Mouse (Mus musculus) kidney, adult 11 months (tissue): ENCODE data around the gene Acsm5.

Experiments used
- DNase-seq: peaks from one replicate; pipeline ENCODE4 v3.0.0; 2022

Acsm5 gene

DNA sequence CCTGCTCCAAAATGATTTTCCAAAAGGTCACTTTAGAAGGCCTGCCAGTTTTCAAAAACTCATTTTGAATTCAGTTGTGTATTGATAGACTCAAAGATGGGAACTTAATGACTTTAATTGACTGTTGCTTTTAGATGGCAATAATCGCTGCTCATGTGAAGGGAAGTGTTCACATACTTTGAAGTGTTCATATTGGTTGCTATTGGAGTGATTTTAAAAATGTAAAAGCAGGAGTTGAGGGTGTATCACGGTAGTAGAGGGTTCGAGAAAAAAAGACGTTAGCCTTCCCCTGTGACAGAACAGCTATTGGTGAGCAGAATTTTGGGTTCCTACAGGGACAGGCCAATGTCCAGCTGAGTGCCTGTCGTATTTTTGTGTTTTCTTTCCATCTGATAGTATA, at the start of gene Acsm5:
Acsm5 (plus strand) TSS at position 301 of the 400 bp plus-strand sequence.
- no peak for DNase-seq

DNA sequence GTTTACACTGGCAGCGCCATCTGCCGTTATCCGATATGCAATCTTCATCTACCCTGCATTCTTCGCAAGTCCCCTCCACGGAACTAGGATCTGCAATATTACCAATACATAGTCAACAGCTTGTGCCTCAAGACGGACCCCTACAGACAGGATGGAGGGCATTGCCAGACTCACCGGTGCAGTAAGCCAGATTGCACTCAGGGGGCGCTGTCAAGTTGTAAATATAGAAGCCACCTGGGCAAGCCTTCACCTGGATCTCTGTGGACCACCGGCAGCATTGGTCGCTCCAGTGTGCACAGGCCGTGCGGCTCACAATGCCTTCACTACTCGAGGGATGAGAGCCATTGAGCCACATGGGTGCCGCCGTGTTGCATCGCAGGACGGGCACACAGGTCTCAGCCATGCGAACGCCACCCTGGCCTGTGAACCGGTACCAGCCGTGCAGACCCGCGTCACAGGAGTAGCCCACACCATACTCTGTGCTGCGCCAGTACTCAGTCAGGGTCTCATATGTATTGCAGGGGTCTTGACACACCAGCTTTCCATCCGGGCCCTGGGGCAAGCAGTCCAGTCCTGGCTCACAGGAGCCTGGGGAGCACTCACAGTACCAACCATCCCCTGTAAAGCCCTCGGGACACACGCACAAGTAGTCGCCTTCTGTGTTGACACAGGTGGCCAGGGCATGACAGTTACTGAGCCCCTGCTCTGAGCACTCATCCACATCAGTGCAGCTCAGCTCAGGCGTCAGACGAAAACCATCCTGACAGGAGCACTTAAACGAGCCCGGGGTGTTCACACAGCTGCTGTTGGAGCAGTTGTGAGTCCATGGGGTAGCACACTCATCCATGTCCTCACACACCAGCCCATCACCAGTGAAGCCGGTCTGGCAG, 42.5 kb upstream of the Acsm5 start:
- DNase-seq, result peak; percentile 67

DNA sequence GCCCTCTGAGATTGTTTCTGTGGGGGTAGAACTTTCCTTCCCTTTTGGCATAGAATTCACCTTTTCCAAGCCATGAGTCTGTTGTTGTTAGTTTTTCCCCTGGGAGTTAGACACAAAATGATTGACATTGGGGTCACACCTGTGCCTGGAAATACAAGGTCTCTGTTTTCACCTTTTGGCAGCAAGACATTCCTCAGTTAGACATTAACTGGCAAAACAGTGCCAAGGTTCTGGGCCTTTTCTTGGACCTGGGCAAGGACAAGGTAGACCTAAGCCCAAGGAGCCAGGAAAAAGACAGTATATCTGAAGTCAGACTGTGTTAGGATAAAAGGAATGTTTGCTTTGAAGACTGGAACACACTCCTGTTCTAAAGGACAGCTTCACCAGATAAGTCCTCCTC, 40.0 kb upstream of the Acsm5 start, which contains the start of gene Umod:
Umod (minus strand) TSS at position 27 of the 400 bp plus-strand sequence.
- DNase-seq, result peak; percentile 91

DNA sequence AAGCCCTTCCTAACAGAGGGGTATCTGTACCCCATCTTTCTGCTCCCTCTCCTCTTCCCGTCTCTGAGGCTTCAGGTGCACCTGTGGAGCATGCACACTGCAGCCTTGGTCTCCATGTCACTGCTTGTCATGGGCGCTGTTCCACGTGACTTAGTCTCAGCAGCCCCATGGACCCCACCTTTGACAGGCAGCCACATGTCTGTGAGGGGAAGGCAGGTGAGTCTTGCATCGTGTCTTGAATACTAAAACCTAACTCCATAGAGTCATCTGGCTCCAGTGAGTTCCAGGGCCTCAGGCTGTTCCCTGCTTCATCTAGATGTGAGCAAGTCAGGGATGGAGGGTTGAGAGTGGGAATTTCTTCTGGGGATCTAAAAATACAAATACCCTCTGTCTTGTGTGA, 35.1 kb upstream of the Acsm5 start:
- peak; percentile 74 for DNase-seq

DNA sequence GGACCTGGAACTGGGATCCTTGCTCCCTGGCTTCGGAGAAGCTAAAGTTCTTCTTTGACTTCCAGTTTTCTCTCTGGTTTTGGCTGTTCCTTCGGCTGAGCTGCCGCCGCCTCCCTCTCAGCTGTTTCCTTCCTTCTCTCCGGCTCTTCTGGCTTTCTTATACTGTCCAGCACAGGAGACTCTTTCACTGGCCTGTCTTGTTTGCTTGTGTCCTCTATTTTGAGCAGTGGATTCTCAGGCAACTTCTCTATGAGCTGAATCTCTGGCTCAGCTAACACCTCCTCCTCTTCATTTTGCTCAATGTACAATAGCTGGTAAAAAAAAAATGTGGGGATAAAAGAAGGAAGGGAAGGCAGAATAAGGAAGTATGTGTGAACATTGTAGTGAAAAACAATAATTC, 32.6 kb upstream of the Acsm5 start:
- no peak for DNase-seq

GRCm38 (mm10) chr7:119490041-119490780, 29.1 kb upstream of the Acsm5 start:
- peak; percentile 71 for DNase-seq

GRCm38 (mm10) chr7:119511143-119511542, 8.1 kb upstream of the Acsm5 start:
- DNase-seq, result peak; percentile 98

GRCm38 (mm10) chr7:119513056-119513455, 6.2 kb upstream of the Acsm5 start:
- peak; percentile 85 for DNase-seq

DNA sequence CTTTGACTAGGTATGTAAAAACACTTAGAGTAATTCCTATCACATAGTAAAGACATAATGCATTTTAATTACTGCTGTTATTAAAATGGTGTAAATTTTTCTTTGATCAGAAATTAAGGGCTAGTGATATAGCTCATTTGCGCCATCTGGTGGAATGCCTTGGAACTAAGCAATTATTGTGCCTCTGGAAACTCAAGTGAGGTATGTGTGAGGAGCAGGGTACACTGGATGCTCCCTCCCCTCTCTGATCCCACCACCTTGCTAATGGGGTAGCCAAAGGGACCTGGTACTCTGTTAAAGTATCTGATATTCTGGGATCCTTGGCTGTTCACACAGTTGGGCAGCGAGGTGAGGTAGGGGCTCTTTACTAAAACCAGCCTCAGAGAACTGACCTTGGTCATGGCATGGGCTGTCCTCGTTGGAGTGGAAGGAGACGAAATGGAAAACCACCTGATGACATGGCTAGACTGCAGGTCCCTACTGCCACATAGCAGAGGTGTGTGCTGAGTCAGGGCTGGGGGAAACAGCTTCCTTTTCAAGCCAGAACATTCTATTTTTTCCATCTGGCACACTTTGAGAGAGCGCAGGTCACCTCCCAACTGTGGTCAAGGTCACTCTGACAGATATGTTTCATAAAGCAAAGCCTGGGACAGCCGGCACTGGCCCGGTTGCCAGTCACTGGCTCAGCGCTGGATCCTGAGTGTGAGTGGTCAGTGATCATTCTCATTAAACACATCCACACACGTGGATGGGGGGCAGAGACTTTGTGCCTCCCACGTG, 3.6 kb upstream of the Acsm5 start:
- DNase-seq, result peak; percentile 48

- DNase-seq, result no peak
Measured at GRCm38 (mm10) chr7:119516272-119516558, 3.0 kb upstream of the Acsm5 start.

GRCm38 (mm10) chr7:119519654-119520053, 391 bp downstream of the Acsm5 start:
- peak; percentile 86 for DNase-seq

GRCm38 (mm10) chr7:119521816-119522215, 2.6 kb downstream of the Acsm5 start:
- DNase-seq, result peak; percentile 93

DNA sequence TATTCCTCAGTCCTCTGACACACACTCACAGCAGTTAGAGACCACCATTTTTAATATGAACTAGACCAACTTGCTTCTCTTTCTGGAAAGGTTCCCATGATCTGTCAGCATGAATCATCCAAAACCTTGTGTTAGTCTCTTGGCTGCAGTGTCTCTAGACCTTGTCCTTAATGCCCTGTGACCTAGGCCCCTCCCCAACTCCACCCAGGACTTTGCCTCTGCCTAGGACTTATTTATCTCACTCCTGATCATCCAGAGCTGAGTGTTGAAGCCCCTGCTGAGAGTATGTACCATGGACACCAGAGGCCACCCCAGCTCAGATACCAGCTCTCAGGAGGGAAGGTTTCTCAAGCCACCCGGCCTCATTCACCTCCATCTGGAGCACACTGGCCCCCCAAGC, 3.1 kb downstream of the Acsm5 start:
- peak; percentile 87 for DNase-seq

DNA sequence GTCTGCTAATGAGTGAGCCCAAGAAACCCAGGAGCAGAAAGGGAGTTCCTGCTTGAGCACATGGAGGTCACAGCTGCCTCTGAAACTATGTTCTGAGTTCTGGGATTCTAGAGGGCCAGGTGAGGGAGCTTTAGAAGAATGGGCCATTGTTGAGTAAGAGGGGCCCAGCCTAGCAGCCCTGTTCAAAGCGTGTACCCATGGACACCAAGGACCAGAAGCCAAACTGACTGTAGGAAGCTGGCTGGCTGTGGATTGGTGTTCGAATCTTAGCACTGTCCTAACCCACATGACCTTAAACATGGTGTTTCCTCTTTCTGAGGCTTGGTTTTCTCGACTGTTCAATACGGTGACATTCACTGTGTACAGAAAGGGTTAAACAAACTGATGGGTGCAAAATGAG, 4.1 kb downstream of the Acsm5 start, which contains the start of gene Pdilt:
Pdilt (minus strand) TSS at position 101 of the 400 bp plus-strand sequence.
- DNase-seq, result no peak

GRCm38 (mm10) chr7:119525881-119526281, 6.6 kb downstream of the Acsm5 start:
- DNase-seq, result peak; percentile 85

GRCm38 (mm10) chr7:119526486-119526885, 7.2 kb downstream of the Acsm5 start:
- DNase-seq, result no peak

DNA sequence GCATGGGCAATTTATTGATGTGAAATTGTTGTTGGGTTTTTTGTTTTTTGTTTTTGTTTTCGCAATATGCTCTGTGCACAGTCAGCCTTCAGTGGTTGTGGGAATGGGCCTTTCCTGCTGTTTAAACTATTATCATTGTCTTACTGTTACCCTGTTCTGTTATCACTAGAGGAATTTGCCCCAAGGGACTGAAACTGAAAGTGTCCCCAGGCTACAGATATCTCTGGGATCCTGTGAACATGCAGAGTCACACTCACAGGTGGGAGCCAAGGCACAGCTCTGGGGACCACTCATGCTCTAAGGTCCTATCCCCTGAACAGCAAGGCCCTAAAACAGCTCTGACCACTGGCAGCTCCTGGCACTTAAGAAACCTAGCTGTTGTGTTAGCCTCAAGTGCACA, 7.9 kb downstream of the Acsm5 start:
- DNase-seq, result no peak

DNA sequence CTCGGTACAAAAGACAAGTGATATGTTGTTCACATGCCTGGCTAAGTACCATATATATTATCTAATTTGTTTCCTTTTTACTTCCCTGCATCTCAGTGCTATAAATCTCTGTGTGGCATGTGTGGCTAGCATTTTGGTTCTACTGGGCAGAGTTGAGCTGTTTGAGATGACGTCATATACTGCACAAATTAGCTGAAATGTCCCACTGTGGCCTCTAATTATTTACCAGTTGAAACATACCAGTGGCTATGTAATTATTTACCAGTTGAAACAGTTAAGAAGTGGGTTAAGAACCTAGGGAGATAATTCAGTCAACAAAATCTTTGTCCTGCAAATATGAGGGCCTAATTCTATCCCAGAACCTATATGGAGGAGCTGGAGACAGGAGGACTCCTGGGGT, 8.3 kb downstream of the Acsm5 start:
- no peak for DNase-seq

GRCm38 (mm10) chr7:119528617-119529016, 9.4 kb downstream of the Acsm5 start:
- DNase-seq, result no peak

GRCm38 (mm10) chr7:119532924-119533323, 13.7 kb downstream of the Acsm5 start:
- no peak for DNase-seq

GRCm38 (mm10) chr7:119534389-119534788, 15.1 kb downstream of the Acsm5 start:
- DNase-seq, result no peak

DNA sequence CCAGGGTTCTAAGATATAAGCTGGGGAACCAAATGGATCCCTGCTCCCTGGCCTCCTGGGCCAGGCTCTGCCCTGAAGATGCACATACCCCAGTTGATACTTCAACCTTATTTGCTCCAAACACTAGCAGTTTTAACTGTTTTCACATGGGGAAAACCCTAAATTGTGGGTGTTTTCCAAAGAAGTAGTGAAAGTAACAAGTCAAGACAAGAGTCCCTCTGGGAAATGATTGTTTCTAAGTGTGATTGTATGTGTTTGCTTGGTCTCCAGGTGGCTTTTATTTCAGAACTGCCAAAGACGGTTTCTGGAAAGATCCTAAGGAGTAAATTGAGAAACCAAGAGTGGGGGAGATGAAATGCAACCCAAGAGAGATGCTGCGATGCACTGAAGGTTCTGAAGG, 23.2 kb downstream of the Acsm5 start:
- DNase-seq, result no peak

- DNase-seq, result no peak
Measured at GRCm38 (mm10) chr7:119545572-119545971, 26.3 kb downstream of the Acsm5 start.
